Mouse (Mus musculus): ENCODE data around the gene Ptpn11. TPM values are rescaled to one million over a fixed set of nuclear protein-coding genes. Genes with fewer than 3 reads are reported as not detected.

Gene Ptpn11
- polyA plus RNA-seq, 1 experiment from 2014 or later = 23.5 TPM

Other genes starting within 250 kb of the Ptpn11 start
- gene Rph3a, start 181.3 kb downstream of the Ptpn11 start, polyA plus RNA-seq (2016; fragmentation: Nextera tagmentation; extraction: Ambion mirVana) = 0.10 and 0.47 TPM in 2 replicates
- gene Rpl6, start 13.1 kb upstream of the Ptpn11 start, polyA plus RNA-seq (2016; fragmentation: Nextera tagmentation; extraction: Ambion mirVana) = 565 and 656 TPM in 2 replicates
- 3.9 and 5.7 TPM in 2 replicates for gene Hectd4, start 28.8 kb upstream of the Ptpn11 start, polyA plus RNA-seq (2016; fragmentation: Nextera tagmentation; extraction: Ambion mirVana)
- 72.8 and 86.5 TPM in 2 replicates for gene Trafd1, start 194.2 kb upstream of the Ptpn11 start, polyA plus RNA-seq (2016; fragmentation: Nextera tagmentation; extraction: Ambion mirVana)
- 52.9 and 54.7 TPM in 2 replicates for gene Naa25, start 206.5 kb upstream of the Ptpn11 start, polyA plus RNA-seq (2016; fragmentation: Nextera tagmentation; extraction: Ambion mirVana)